9 mouse cellular contexts compared by ENCODE assay signal in genomic region chr4:115731588-115732222, GRCm38 (mm10). TPM values are rescaled to one million over a fixed set of nuclear protein-coding genes. Genes with fewer than 3 reads are reported as not detected.
DNase-seq lines count a peak whose midpoint lies in the region; ATAC-seq and TF ChIP-seq lines count a peak whose summit lies in the region.
"Had no signal": no experiment of that assay in that cellular context is flagged by ENCODE, and none has a peak within 500 bp of the region (broad histone marks: within the 10 kb centered on the region; RNA-seq: fewer than 3 reads in every experiment).

No protein-coding gene starts in this region.

- no peak for TF ChIP-seq POLR2A in brain, embryonic 14.5 days (IDR thresholded peaks at IDR 0.05; ENCODE audit: borderline replicate concordance, extremely low read depth, insufficient read depth, insufficient read length, poor library complexity, severe bottlenecking)

- no peaks in the 10 kb centered on the region for H3K4me1 ChIP-seq in heart, embryonic 14.5 days (ENCODE audit: control insufficient read depth in 2 of 2, insufficient read depth in 2 of 2, low read length in 2 of 2)
- H3K4me1 ChIP-seq in liver, embryonic 14.5 days (replicated peaks; ENCODE audit: control insufficient read depth in 2 of 2, insufficient read depth in 2 of 2, low read length in 1 of 2) = peaks cover 0 to 7% of the 10 kb centered on the region in 2 experiments; a peak in 1 of 4 replicates
- H3K4me1 ChIP-seq in neural tube, embryonic 13.5 days (replicated peaks) = no peaks in the 10 kb centered on the region
- H3K4me1 ChIP-seq in stomach, postnatal 0 days (replicated peaks; ENCODE audit: control insufficient read depth, insufficient read depth) = no peaks in the 10 kb centered on the region
- H3K4me1 ChIP-seq: heart, embryonic 13.5 days had no signal

- H3K27me3 ChIP-seq in heart, embryonic 14.5 days (ENCODE audit: control insufficient read depth, insufficient read depth, low read length) = no peaks in the 10 kb centered on the region
- no peaks in the 10 kb centered on the region for H3K27me3 ChIP-seq in liver, embryonic 14.5 days (ENCODE audit: control insufficient read depth, insufficient read depth, low read length)
- peaks cover 38% of the 10 kb centered on the region for H3K27me3 ChIP-seq in neural tube, embryonic 13.5 days
- H3K27me3 ChIP-seq in stomach, postnatal 0 days (ENCODE audit: control insufficient read depth, insufficient read depth, low read length) = no peaks in the 10 kb centered on the region

- no peak overlapping the region for H3K9ac ChIP-seq in heart, embryonic 14.5 days (ENCODE audit: low read length)
- no peak overlapping the region for H3K9ac ChIP-seq in liver, embryonic 14.5 days (replicated peaks)
- H3K9ac ChIP-seq in neural tube, embryonic 13.5 days = no peak overlapping the region
- H3K9ac ChIP-seq in stomach, postnatal 0 days (ENCODE audit: low read length) = no peak overlapping the region
- H3K9ac ChIP-seq: heart, embryonic 13.5 days had no signal

- peak; percentile 95 for TF ChIP-seq CTCF in brain, embryonic 14.5 days (IDR thresholded peaks at IDR 0.05; ENCODE audit: borderline replicate concordance, extremely low read depth, insufficient read depth, insufficient read length)
- peak; percentile 89 for TF ChIP-seq CTCF in liver, embryonic 14.5 days (IDR thresholded peaks at IDR 0.05; ENCODE audit: low read depth)
- peak; percentile 91 for TF ChIP-seq CTCF in stomach, postnatal 0 days (IDR thresholded peaks at IDR 0.05; ENCODE audit: low read depth)

- H3K9me3 ChIP-seq in heart, embryonic 14.5 days (ENCODE audit: control insufficient read depth, low read length) = no peaks in the 10 kb centered on the region
- H3K9me3 ChIP-seq in liver, embryonic 14.5 days (ENCODE audit: control insufficient read depth, low read length) = no peaks in the 10 kb centered on the region
- no peaks in the 10 kb centered on the region for H3K9me3 ChIP-seq in neural tube, embryonic 13.5 days
- no peaks in the 10 kb centered on the region for H3K9me3 ChIP-seq in stomach, postnatal 0 days (ENCODE audit: control insufficient read depth, low read length)
- H3K9me3 ChIP-seq: heart, embryonic 13.5 days had no signal

- H3K4me3 ChIP-seq in heart, embryonic 14.5 days (ENCODE audit: control insufficient read depth in 1 of 2, insufficient read depth in 1 of 2, low read depth in 1 of 2, low read length in 2 of 2) = no peak overlapping the region
- no peak overlapping the region for H3K4me3 ChIP-seq in liver, embryonic 14.5 days (ENCODE audit: insufficient read depth in 1 of 2, low read depth in 2 of 2, low read length in 2 of 2)
- H3K4me3 ChIP-seq in neural tube, embryonic 13.5 days = no peak overlapping the region
- no peak overlapping the region for H3K4me3 ChIP-seq in stomach, postnatal 0 days (ENCODE audit: low read depth, low read length)
- H3K4me3 ChIP-seq: heart, embryonic 13.5 days had no signal

- H3K27ac ChIP-seq in heart, embryonic 14.5 days (replicated peaks in 1 of 2; ENCODE audit: control insufficient read depth in 1 of 2, insufficient read depth in 1 of 2, low read depth in 2 of 2, low read length in 2 of 2) = no peak overlapping the region
- no peak overlapping the region for H3K27ac ChIP-seq in liver, embryonic 14.5 days
- H3K27ac ChIP-seq in neural tube, embryonic 13.5 days (replicated peaks) = no peak overlapping the region
- no peak overlapping the region for H3K27ac ChIP-seq in stomach, postnatal 0 days (replicated peaks)
- H3K27ac ChIP-seq: heart, embryonic 13.5 days had no signal

- DNase-seq in CD8-positive naive resting alpha-beta T cell, adult 2 months (ENCODE audit: low read depth in 2 of 2, low spot score in 2 of 2) = peak; percentile 60 to 73
- DNase-seq in brain, embryonic 14.5 days (ENCODE audit: low read depth) = peak; percentile 83
- peak; percentile 60 to 77 for DNase-seq in kidney, postnatal 25 days
- peak; percentile 39 to 46 (median 40) for DNase-seq in liver, embryonic 14.5 days (ENCODE audit: low read depth in 3 of 3, low spot score in 3 of 3)
- peak; percentile 81 for DNase-seq in stomach, postnatal 0 days (ENCODE audit: low spot score)

- H3K36me3 ChIP-seq in heart, embryonic 14.5 days (ENCODE audit: control insufficient read depth, insufficient read depth, low read length) = no peaks in the 10 kb centered on the region
- H3K36me3 ChIP-seq in liver, embryonic 14.5 days (replicated peaks; ENCODE audit: control insufficient read depth, insufficient read depth, low read depth) = no peaks in the 10 kb centered on the region
- no peaks in the 10 kb centered on the region for H3K36me3 ChIP-seq in neural tube, embryonic 13.5 days
- no peaks in the 10 kb centered on the region for H3K36me3 ChIP-seq in stomach, postnatal 0 days (ENCODE audit: control insufficient read depth, insufficient read depth, low read length)
- H3K36me3 ChIP-seq: heart, embryonic 13.5 days had no signal

- ATAC-seq in erythroid progenitor cell, adult 5-6 weeks (replicated peaks; ENCODE audit: low FRiP score, poor library complexity, severe bottlenecking) = peak; percentile 72
- peak; percentile 17; the same call in 1 of the 2 replicates for ATAC-seq in heart, embryonic 14.5 days (ENCODE audit: insufficient number of reproducible peaks, insufficient read depth, low FRiP score, low read depth)
- ATAC-seq in liver, embryonic 14.5 days (ENCODE audit: insufficient read depth) = peak; percentile 47; the same call in 1 of the 2 replicates
- peak; percentile 73 for ATAC-seq in neural tube, embryonic 13.5 days (ENCODE audit: low read depth)
- peak; percentile 66 for ATAC-seq in stomach, postnatal 0 days (ENCODE audit: low FRiP score, low TSS enrichment)

- 25% methylated on average over 7 of the region's 7 CpGs for WGBS in heart, embryonic 14.5 days
- WGBS in liver, embryonic 14.5 days (ENCODE audit: insufficient replicate concordance) = 13% methylated on average over 7 of the region's 7 CpGs
- WGBS in neural tube, embryonic 13.5 days = 24% methylated on average over 7 of the region's 7 CpGs
- 20% methylated on average over 7 of the region's 7 CpGs for WGBS in stomach, postnatal 0 days

- TF ChIP-seq EP300 in liver, embryonic 14.5 days (IDR thresholded peaks at IDR 0.05; ENCODE audit: low read depth) = no peak
- TF ChIP-seq EP300 in stomach, postnatal 0 days (optimal IDR thresholded peaks at IDR 0.05) = no peak

- no peak overlapping the region for H3K4me2 ChIP-seq in heart, embryonic 14.5 days (ENCODE audit: low read length)
- H3K4me2 ChIP-seq in liver, embryonic 14.5 days (ENCODE audit: low read depth) = no peak overlapping the region
- H3K4me2 ChIP-seq in neural tube, embryonic 13.5 days = no peak overlapping the region
- H3K4me2 ChIP-seq in stomach, postnatal 0 days (replicated peaks; ENCODE audit: low read depth) = no peak overlapping the region
- H3K4me2 ChIP-seq: heart, embryonic 13.5 days had no signal

RNA-seq across cellular contexts. Expression of gene Efcab14, which starts 5.8 kb away (rescaled TPM):
- polyA plus RNA-seq in brain, embryonic 14.5 days (2012; rRNA removed) = 17.3 and 18.1 TPM in 2 replicates
- total RNA-seq in erythroid progenitor cell, adult 5-6 weeks (2015; ENCODE audit: low replicate concordance) = 48.6 and 49.7 TPM in 2 replicates
- 30.9 and 37.1 TPM in 2 replicates for total RNA-seq in erythroid progenitor cell, adult 5-6 weeks (2017; ENCODE audit: low replicate concordance)
- 32.5 and 32.7 TPM in 2 replicates for polyA plus RNA-seq in heart, embryonic 14.5 days (2014; fragmentation: Nextera tagmentation; extraction: Ambion mirVana)
- polyA plus RNA-seq in liver, embryonic 14.5 days (2012; rRNA removed) = 6.0 and 6.9 TPM in 2 replicates
- 12.0 and 12.6 TPM in 2 replicates for polyA plus RNA-seq in liver, embryonic 14.5 days (2014; fragmentation: Nextera tagmentation; extraction: Ambion mirVana)
- polyA plus RNA-seq in neural tube, embryonic 13.5 days (2015; fragmentation: Nextera tagmentation; extraction: Ambion mirVana) = 21.4 and 23.3 TPM in 2 replicates
- polyA plus RNA-seq in stomach, postnatal 0 days (2015; fragmentation: Nextera tagmentation; extraction: Ambion mirVana) = 16.3 and 17.0 TPM in 2 replicates

RNA-seq across cellular contexts. Expression of gene Tex38, which starts 49.1 kb away (rescaled TPM):
- 0.40 and 0.54 TPM in 2 replicates for polyA plus RNA-seq in brain, embryonic 14.5 days (2012; rRNA removed)
- total RNA-seq in erythroid progenitor cell, adult 5-6 weeks (2015; ENCODE audit: low replicate concordance) = not detected in 2 replicates
- not detected in 2 replicates for total RNA-seq in erythroid progenitor cell, adult 5-6 weeks (2017; ENCODE audit: low replicate concordance)
- polyA plus RNA-seq in heart, embryonic 14.5 days (2014; fragmentation: Nextera tagmentation; extraction: Ambion mirVana) = 0.26 and 0.53 TPM in 2 replicates
- 0.07 TPM in 1 of 2 replicates, not detected in the other for polyA plus RNA-seq in liver, embryonic 14.5 days (2012; rRNA removed)
- not detected in 2 replicates for polyA plus RNA-seq in liver, embryonic 14.5 days (2014; fragmentation: Nextera tagmentation; extraction: Ambion mirVana)
- 0.39 TPM in 1 of 2 replicates, not detected in the other for polyA plus RNA-seq in neural tube, embryonic 13.5 days (2015; fragmentation: Nextera tagmentation; extraction: Ambion mirVana)
- 0.21 TPM in 2 replicates for polyA plus RNA-seq in stomach, postnatal 0 days (2015; fragmentation: Nextera tagmentation; extraction: Ambion mirVana)

RNA-seq across cellular contexts. Expression of gene Atpaf1, which starts 52.9 kb away (rescaled TPM):
- polyA plus RNA-seq in brain, embryonic 14.5 days (2012; rRNA removed) = 27.3 and 27.6 TPM in 2 replicates
- total RNA-seq in erythroid progenitor cell, adult 5-6 weeks (2015; ENCODE audit: low replicate concordance) = 4.2 and 5.8 TPM in 2 replicates
- total RNA-seq in erythroid progenitor cell, adult 5-6 weeks (2017; ENCODE audit: low replicate concordance) = 8.1 and 14.3 TPM in 2 replicates
- 89.2 and 89.5 TPM in 2 replicates for polyA plus RNA-seq in heart, embryonic 14.5 days (2014; fragmentation: Nextera tagmentation; extraction: Ambion mirVana)
- 5.5 and 8.5 TPM in 2 replicates for polyA plus RNA-seq in liver, embryonic 14.5 days (2012; rRNA removed)
- 15.0 and 22.0 TPM in 2 replicates for polyA plus RNA-seq in liver, embryonic 14.5 days (2014; fragmentation: Nextera tagmentation; extraction: Ambion mirVana)
- polyA plus RNA-seq in neural tube, embryonic 13.5 days (2015; fragmentation: Nextera tagmentation; extraction: Ambion mirVana) = 32.1 and 38.9 TPM in 2 replicates
- 30.4 and 30.6 TPM in 2 replicates for polyA plus RNA-seq in stomach, postnatal 0 days (2015; fragmentation: Nextera tagmentation; extraction: Ambion mirVana)

Comparison
In these comparisons a context has a peak if more than half of its experiments do, and no peak if none do; other contexts are left out.
1. ATAC-seq: peak in every context shown above with its lines; median percentile 73 in neural tube, embryonic 13.5 days; 72 in erythroid progenitor cell, adult 5-6 weeks; 66 in stomach, postnatal 0 days; 47 in liver, embryonic 14.5 days; 17 in heart, embryonic 14.5 days.